Mouse (Mus musculus) liver, adult 2 months (tissue): ENCODE measurements around the gene Gm20716. TPM values are rescaled to one million over a fixed set of nuclear protein-coding genes. Genes with fewer than 3 reads are reported as not detected.
"Not testable (repeated sequence)": the region's sequence is repeated elsewhere in the genome, so short reads cannot be mapped to it uniquely, and the experiment has no call there.

Source experiments
- DNase-seq: peaks from one replicate; pipeline ENCODE4 v3.0.0-alpha.2; 2011; ENCODE audit warnings: low read depth, low spot score; ENCODE audit errors: extremely low read depth
- H3K27ac ChIP-seq: fragments of 200-500 bp; replicated peaks from 2 replicates; pipeline ENCODE4 v1.5.1; 2012; ENCODE audit warnings: low read depth, mild to moderate bottlenecking, control low read depth, inconsistent platforms, low read length; ENCODE audit not compliant: insufficient read depth
- H3K27me3 ChIP-seq: fragments of 200-500 bp; 2 replicates; pipeline ENCODE4 v1.6.1; 2012; ENCODE audit warnings: mild to moderate bottlenecking, moderate library complexity, low read length, inconsistent platforms; ENCODE audit not compliant: control insufficient read depth, insufficient read depth
- H3K36me3 ChIP-seq: fragments of 200-500 bp; 2 replicates; pipeline ENCODE4 v1.6.1; 2012; ENCODE audit warnings: low read length, inconsistent platforms; ENCODE audit not compliant: control insufficient read depth, insufficient read depth
- H3K4me1 ChIP-seq: fragments of 200-500 bp; 2 replicates; pipeline ENCODE4 v1.6.1; 2011; ENCODE audit warnings: low read length; ENCODE audit not compliant: control insufficient read depth, insufficient read depth
- H3K4me3 ChIP-seq: fragments of 200-500 bp; 2 replicates; pipeline ENCODE4 v1.5.1; 2011; ENCODE audit warnings: low read depth, mild to moderate bottlenecking, control low read depth, low read length, moderate library complexity; ENCODE audit not compliant: insufficient read depth
- H3K79me2 ChIP-seq: fragments of 200-500 bp; 2 replicates; pipeline ENCODE4 v1.6.1; 2012; ENCODE audit warnings: inconsistent platforms, mild to moderate bottlenecking, low read length, moderate library complexity; ENCODE audit not compliant: control insufficient read depth, insufficient read depth
- H3K9ac ChIP-seq: fragments of 200-500 bp; 2 replicates; pipeline ENCODE4 v1.6.1; 2012; ENCODE audit warnings: low read depth, mild to moderate bottlenecking, control low read depth, inconsistent platforms, low read length
- CTCF ChIP-seq: fragments of 200-500 bp; IDR thresholded peaks from 2 replicates; pipeline ENCODE4 v1.5.1; 2011; ENCODE audit warnings: low read depth, low read length, control low read depth
- POLR2A ChIP-seq: fragments of 200-500 bp; IDR thresholded peaks from 2 replicates; pipeline ENCODE4 v1.6.1; 2011; ENCODE audit warnings: low read length, control low read depth; ENCODE audit not compliant: insufficient read depth; ENCODE audit errors: extremely low read depth
- WGBS: fragments of 180-500 bp; shearing (Covaris S2); methylation state at CpG from one replicate; pipeline ENCODE4 v1.1.7; 2018; 5-methylcytosine and 5-hydroxymethylcytosine counted together
- polyA plus RNA-seq: library from polyadenylated mRNA; depleted of rRNA; stranded (reverse); fragments of >200 nt; gene quantifications from 2 replicates; pipeline ENCODE4 v1.2.3, GENCODE M21; 2012
- total RNA-seq: library from RNA; depleted of rRNA; stranded (reverse); fragments of >200 nt; gene quantifications from 2 replicates; pipeline ENCODE4 v1.2.3, GENCODE M21; 2014

Gm20716 gene
- total and polyA plus RNA-seq, 2 experiments = 2.3 to 26.4 TPM

GRCm38 (mm10) chr2:168166750-168167460 is 63.3 kb downstream of the Gm20716 start:
- H3K4me3 ChIP-seq = no peak overlapping the region
- TF ChIP-seq CTCF = no peak
- TF ChIP-seq POLR2A = no peak
- no peak for DNase-seq
- no peak overlapping the region for H3K9ac ChIP-seq
- H3K27me3 ChIP-seq = no peaks in the 10 kb centered on the region
- H3K27ac ChIP-seq = no peak overlapping the region
- no peaks in the 10 kb centered on the region for H3K79me2 ChIP-seq
- 68% methylated on average over 21 of the region's 21 CpGs for WGBS
- peaks cover 10% of the 10 kb centered on the region for H3K4me1 ChIP-seq
- no peaks in the 10 kb centered on the region for H3K36me3 ChIP-seq

- Histone ChIP-seq H3K27ac (no peak overlapping the region), H3K4me1 (peaks cover 12% of the 10 kb centered on the region), H3K9ac (peak overlapping the region; percentile 34; the same call in 1 of the 2 replicates), H3K4me3 (peak overlapping the region; percentile 22; the same call in 1 of the 2 replicates), H3K27me3 (no peaks in the 10 kb centered on the region), H3K79me2 (no peaks in the 10 kb centered on the region), H3K36me3 (no peaks in the 10 kb centered on the region)
- DNase-seq = no peak
- WGBS = 12% methylated on average over 14 of the region's 14 CpGs
- TF ChIP-seq POLR2A (no peak), CTCF (no peak)
Observed at GRCm38 (mm10) chr2:168161978-168162377, 68.2 kb downstream of the Gm20716 start.

DNA sequence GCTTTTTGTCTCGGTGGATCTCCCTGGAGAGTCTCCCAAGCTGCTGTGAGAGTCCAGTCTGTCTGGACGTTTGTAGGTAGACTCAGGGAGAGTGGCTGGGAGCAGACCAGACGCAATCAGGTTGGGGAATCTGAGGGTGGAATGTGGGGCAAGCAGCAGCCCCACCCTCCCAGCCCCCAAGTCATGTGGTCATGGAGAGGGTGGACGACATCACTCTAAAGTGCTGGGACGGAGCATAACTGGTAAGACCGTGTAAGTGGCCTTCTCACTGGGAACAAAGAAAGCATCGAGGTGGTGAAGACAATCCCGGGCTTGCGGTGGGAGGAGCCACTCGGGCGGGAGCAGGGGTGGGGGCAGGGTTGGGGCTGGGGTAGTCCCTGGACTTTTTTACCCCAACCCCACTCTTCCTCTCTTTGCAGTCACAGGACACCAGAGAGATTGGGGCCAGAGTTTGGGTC is 68.6 kb downstream of the Gm20716 start:
- TF ChIP-seq CTCF = no peak
- TF ChIP-seq POLR2A = no peak
- 24% methylated on average over 11 of the region's 11 CpGs for WGBS
- Histone ChIP-seq H3K27me3 (no peaks in the 10 kb centered on the region), H3K79me2 (no peaks in the 10 kb centered on the region), H3K36me3 (no peaks in the 10 kb centered on the region), H3K4me1 (peaks cover 12% of the 10 kb centered on the region), H3K27ac (no peak overlapping the region), H3K4me3 (peak overlapping the region; percentile 22; the same call in 1 of the 2 replicates), H3K9ac (peak overlapping the region; percentile 34; the same call in 1 of the 2 replicates)
- DNase-seq = no peak

DNA sequence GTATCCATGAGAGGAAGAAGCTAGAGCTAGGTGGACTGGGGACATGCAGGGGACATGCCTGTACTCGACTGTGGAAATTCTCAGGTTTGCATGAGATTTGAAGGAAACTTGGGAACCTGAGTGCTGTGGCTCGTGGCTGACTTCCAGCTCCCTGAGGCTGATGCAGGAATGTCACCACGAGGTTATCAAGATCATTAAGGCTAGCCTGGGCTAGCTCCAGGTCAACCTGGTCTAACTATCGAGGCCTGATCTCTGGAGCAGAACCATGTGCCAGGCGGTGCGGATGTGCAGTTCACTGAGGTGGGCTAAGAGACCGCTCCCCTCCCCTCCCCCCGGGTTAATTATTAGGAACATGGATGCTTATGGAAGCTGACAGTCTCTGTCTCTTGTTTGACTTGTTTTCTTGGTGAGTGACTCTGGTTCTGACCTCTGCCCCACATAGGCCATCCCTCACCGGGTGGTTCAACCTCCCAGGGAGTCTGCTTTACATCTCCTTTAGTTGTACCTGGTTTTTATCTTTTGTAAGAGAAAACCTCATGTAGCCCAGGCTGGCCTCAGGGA is 69.7 kb downstream of the Gm20716 start:
- Histone ChIP-seq H3K4me1 (peaks cover 16% of the 10 kb centered on the region), H3K79me2 (no peaks in the 10 kb centered on the region), H3K9ac (no peak overlapping the region), H3K27me3 (no peaks in the 10 kb centered on the region), H3K27ac (no peak overlapping the region), H3K4me3 (no peak overlapping the region), H3K36me3 (no peaks in the 10 kb centered on the region)
- DNase-seq = no peak
- 65% methylated on average over 9 of the region's 9 CpGs for WGBS
- TF ChIP-seq POLR2A (no peak), CTCF (no peak)

GRCm38 (mm10) chr2:168158911-168159711 is 71.1 kb downstream of the Gm20716 start:
- Histone ChIP-seq H3K27ac (peak overlapping the region; percentile 69), H3K79me2 (no peaks in the 10 kb centered on the region), H3K36me3 (no peaks in the 10 kb centered on the region), H3K4me3 (peak overlapping the region; percentile 60), H3K27me3 (no peaks in the 10 kb centered on the region), H3K4me1 (peaks cover 26% of the 10 kb centered on the region), H3K9ac (peak overlapping the region; percentile 71)
- WGBS = 6% methylated on average over 24 of the region's 25 CpGs
- TF ChIP-seq CTCF (no peak), POLR2A (no peak)
- DNase-seq = peak; percentile 83

- WGBS = 47% methylated on average over 10 of the region's 11 CpGs
- not testable (repeated sequence) for H3K27ac ChIP-seq, H3K36me3 ChIP-seq, H3K9ac ChIP-seq, H3K27me3 ChIP-seq, DNase-seq, H3K4me3 ChIP-seq, H3K79me2 ChIP-seq
- peaks cover 27% of the 10 kb centered on the region for H3K4me1 ChIP-seq
Observed at GRCm38 (mm10) chr2:168157974-168158373, 72.2 kb downstream of the Gm20716 start.
